Mouse (Mus musculus): Measurements from ENCODE around the gene Rmnd1. TPM values are rescaled to one million over a fixed set of nuclear protein-coding genes. Genes with fewer than 3 reads are reported as not detected.

Rmnd1 gene
- total RNA-seq (2023) = 44.5 TPM

DNA sequence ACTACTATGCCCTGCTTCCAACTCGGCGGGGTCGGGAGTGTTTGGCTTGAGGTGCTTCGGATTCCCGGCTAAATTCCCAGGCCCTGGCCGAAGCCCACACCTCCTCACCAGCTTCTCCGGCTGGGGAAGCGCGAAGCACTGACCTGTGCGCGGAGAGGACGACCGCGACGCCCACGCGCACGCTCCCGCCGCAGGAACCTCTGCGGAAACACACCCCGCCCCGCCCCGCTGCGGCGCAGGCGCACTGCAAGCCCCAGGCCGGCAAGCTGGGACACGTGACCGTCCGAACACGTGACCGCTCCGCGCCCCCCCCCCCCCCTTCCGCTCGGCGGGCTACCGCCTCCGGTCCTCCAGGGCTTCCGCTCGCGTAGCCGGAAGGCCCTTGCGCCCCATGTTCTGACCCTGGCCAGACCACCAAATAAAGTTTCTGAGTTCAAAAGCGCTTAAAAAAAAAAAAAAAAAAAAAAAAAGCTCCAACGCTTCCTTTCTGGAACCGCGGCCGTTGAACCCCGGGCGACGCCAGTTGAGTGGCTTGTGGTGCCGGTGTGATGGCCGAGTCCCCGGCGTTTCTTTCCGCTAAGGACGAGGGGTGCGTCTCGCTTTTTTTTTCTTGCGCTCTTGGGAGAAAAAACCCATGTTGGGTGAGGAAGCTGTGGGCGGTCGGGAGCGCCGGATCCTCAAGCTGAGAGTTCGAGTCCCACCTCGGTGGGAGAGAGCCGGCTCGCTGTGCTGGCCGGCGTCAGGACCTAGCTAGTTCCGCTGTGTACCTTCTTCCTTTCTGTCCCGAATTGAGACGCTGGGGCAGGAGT lies at the start of gene Rmnd1, which contains the start of gene Armt1:
Gene Rmnd1 (minus strand): TSS at position 266 of the 809 bp plus-strand sequence.
Gene Armt1 (plus strand): TSS at position 345 of the 809 bp plus-strand sequence.

GRCm38 (mm10) chr10:4387701-4388383 lies 44.3 kb downstream of the Rmnd1 start, which contains the start of gene Zbtb2:
Gene Zbtb2, minus strand, starts transcription at chr10:4388108.

Other genes starting within 250 kb of the Rmnd1 start
- gene Akap12, start 166.0 kb downstream of the Rmnd1 start, total RNA-seq (2023) = 3.7 TPM
- 32.3 TPM for gene Zbtb2, start 44.3 kb downstream of the Rmnd1 start, total RNA-seq (2023)
- gene Armt1, start 79 bp upstream of the Rmnd1 start, total RNA-seq (2023) = 14.0 TPM
- 0.53 TPM for gene Ccdc170, start 50.1 kb upstream of the Rmnd1 start, total RNA-seq (2023)
- gene Esr1, start 179.2 kb upstream of the Rmnd1 start, total RNA-seq (2023) = 3.2 TPM

Data from CD4-positive naive resting alpha-beta T cell, adult 76 days (primary cell).